ENCODE assay signal across 15 mouse cellular contexts in genomic region chr3:85991802-85992156, GRCm38 (mm10). TPM values are rescaled to one million over a fixed set of nuclear protein-coding genes. Genes with fewer than 3 reads are reported as not detected.
DNase-seq lines count a peak whose midpoint lies in the region; ATAC-seq and TF ChIP-seq lines count a peak whose summit lies in the region.
"Had no signal": no experiment of that assay in that cellular context is flagged by ENCODE, and none has a peak within 500 bp of the region (broad histone marks: within the 10 kb centered on the region; RNA-seq: fewer than 3 reads in every experiment).

No protein-coding gene starts in this region.

- peak overlapping the region; percentile 23 for H3K9ac ChIP-seq in MEL (ENCODE audit: control insufficient read depth, low read depth, low read length, poor library complexity, severe bottlenecking)
- H3K9ac ChIP-seq in intestine, embryonic 14.5 days (ENCODE audit: low read length): no peak overlapping the region
- H3K9ac ChIP-seq: heart, embryonic 15.5 days; hindbrain, embryonic 15.5 days; limb, embryonic 13.5 days had no signal

- peak; percentile 53; the same call in 1 of the 2 replicates for ATAC-seq in intestine, embryonic 14.5 days (replicated peaks; ENCODE audit: low FRiP score, low TSS enrichment, low read depth)
- peak; percentile 73 for ATAC-seq in megakaryocyte progenitor cell, adult 5-6 weeks (replicated peaks; ENCODE audit: poor library complexity)

- intact Hi-C loops in gastrocnemius, postnatal 14 days (cut with DNase I; ENCODE audit: low total_unique reads): no loop called here

- no peak overlapping the region for H3K4me2 ChIP-seq in intestine, embryonic 14.5 days (ENCODE audit: low read length)
- H3K4me2 ChIP-seq: heart, embryonic 15.5 days; hindbrain, embryonic 15.5 days; limb, embryonic 13.5 days had no signal

- H3K4me1 ChIP-seq in MEL (ENCODE audit: control insufficient read depth in 1 of 2, insufficient read depth in 2 of 2, low read length in 2 of 2): peaks cover 3 to 16% of the 10 kb centered on the region in 2 experiments
- peaks cover 5% of the 10 kb centered on the region; the same call in 1 of the 2 replicates for H3K4me1 ChIP-seq in intestine, embryonic 14.5 days (replicated peaks; ENCODE audit: control insufficient read depth, insufficient read depth, low read length)
- H3K4me1 ChIP-seq: limb, embryonic 13.5 days had no signal

- peak overlapping the region; percentile 2 to 34 for H3K4me3 ChIP-seq in MEL (ENCODE audit: control insufficient read depth in 1 of 2, insufficient read depth in 1 of 2, low read depth in 2 of 2, low read length in 2 of 2)
- H3K4me3 ChIP-seq in intestine, embryonic 14.5 days (ENCODE audit: low read depth, low read length): no peak overlapping the region
- H3K4me3 ChIP-seq: heart, embryonic 15.5 days; hindbrain, embryonic 15.5 days; limb, embryonic 13.5 days; megakaryocyte, embryonic 14.5 days had no signal

- H3K27me3 ChIP-seq in MEL (ENCODE audit: control insufficient read depth in 1 of 2, insufficient read depth in 2 of 2, low read length in 2 of 2): no peaks in the 10 kb centered on the region
- H3K27me3 ChIP-seq in intestine, embryonic 14.5 days (replicated peaks; ENCODE audit: control insufficient read depth, insufficient read depth, low read length): no peaks in the 10 kb centered on the region
- H3K27me3 ChIP-seq: heart, embryonic 15.5 days; hindbrain, embryonic 15.5 days; limb, embryonic 13.5 days; megakaryocyte, embryonic 14.5 days had no signal

- TF ChIP-seq CTCF in MEL (IDR thresholded peaks at IDR 0.05 in 2 of 3, conservative IDR thresholded peaks at IDR 0.05 in 1 of 3; ENCODE audit: control insufficient read depth in 1 of 3, insufficient read depth in 1 of 3, low read depth in 2 of 3, low read length in 3 of 3, poor library complexity in 1 of 3, severe bottlenecking in 1 of 3): no peak

- no peak for TF ChIP-seq RAD21 in MEL (IDR thresholded peaks at IDR 0.05; ENCODE audit: low read depth, low read length)

- H3K27ac ChIP-seq in MEL (ENCODE audit: control insufficient read depth, low read depth, low read length): peak overlapping the region; percentile 26
- no peak overlapping the region for H3K27ac ChIP-seq in intestine, embryonic 14.5 days (ENCODE audit: low read depth)
- H3K27ac ChIP-seq: heart, embryonic 15.5 days; hindbrain, embryonic 15.5 days; limb, embryonic 13.5 days had no signal

- no peak for TF ChIP-seq EP300 in MEL (IDR thresholded peaks at IDR 0.05; ENCODE audit: low read depth in 1 of 2, low read length in 2 of 2)

- H3K9me3 ChIP-seq in MEL (replicated peaks; ENCODE audit: insufficient read depth, low read length): no peaks in the 10 kb centered on the region
- no peaks in the 10 kb centered on the region for H3K9me3 ChIP-seq in intestine, embryonic 14.5 days (ENCODE audit: control insufficient read depth, low read length)
- H3K9me3 ChIP-seq: heart, embryonic 15.5 days; hindbrain, embryonic 15.5 days; limb, embryonic 13.5 days; megakaryocyte, embryonic 14.5 days had no signal

- peaks cover 0 to 12% of the 10 kb centered on the region in 2 experiments; a peak in 2 of 4 replicates for H3K36me3 ChIP-seq in MEL (ENCODE audit: control insufficient read depth in 1 of 2, insufficient read depth in 2 of 2, low read length in 2 of 2)
- H3K36me3 ChIP-seq in intestine, embryonic 14.5 days (ENCODE audit: control insufficient read depth, insufficient read depth, low read length): no peaks in the 10 kb centered on the region
- H3K36me3 ChIP-seq: heart, embryonic 15.5 days; hindbrain, embryonic 15.5 days had no signal

- no peak for TF ChIP-seq POLR2A in MEL (IDR thresholded peaks at IDR 0.05; ENCODE audit: control insufficient read depth in 1 of 2, insufficient read depth in 1 of 2, low read depth in 1 of 2, low read length in 2 of 2, poor library complexity in 1 of 2)

- WGBS in intestine, embryonic 14.5 days: 56% methylated on average over 5 of the region's 5 CpGs

- H3K79me2 ChIP-seq in MEL (ENCODE audit: control insufficient read depth, insufficient read depth, low read length, poor library complexity): no peaks in the 10 kb centered on the region

- peak; percentile 4 for DNase-seq in gastrocnemius, adult 18-20 months (ENCODE audit: low spot score)
- no peak for DNase-seq in gastrocnemius, postnatal 14 days
- DNase-seq in MEL (ENCODE audit: low read depth, low spot score): no peak
- DNase-seq in intestine, embryonic 14.5 days (ENCODE audit: low spot score): no peak
- no peak for DNase-seq in spleen, adult 12 weeks (ENCODE audit: low spot score)
- DNase-seq in B cell, adult 2 months: no peak
- DNase-seq in spleen, postnatal 4 days (ENCODE audit: low spot score in 2 of 2): no peak
- DNase-seq: cerebellum, postnatal 25 days had no signal

TF ChIP-seq in MEL, 35 proteins besides CTCF, POLR2A, EP300 and RAD21:
- peak; percentile 46; the same call in 1 of the 2 replicates for TF ChIP-seq USF1 (IDR thresholded peaks at IDR 0.05; ENCODE audit: low read depth, low read length)
- 0 out of 2 replicates have a peak, but pooled peaks have one; percentile 7 for TF ChIP-seq GATA1 (IDR thresholded peaks at IDR 0.05; ENCODE audit: low read depth, low read length)
- no peak for TF ChIP-seq NRF1 (IDR thresholded peaks at IDR 0.05; ENCODE audit: insufficient read depth, low read depth, low read length, poor library complexity, severe bottlenecking)

RNA-seq across cellular contexts. Expression of gene Prss48, which starts 10.5 kb away (rescaled TPM):
- total RNA-seq in gastrocnemius, adult 18-20 months (2021): not detected
- not detected for total RNA-seq in gastrocnemius, postnatal 14 days (2021)
- total RNA-seq in MEL (2012; rRNA removed): not detected in 2 replicates
- not detected for polyA plus RNA-seq in MEL (2012; ENCODE audit: insufficient read depth in 1 of 2, insufficient read length in 2 of 2, low read depth in 1 of 2, low replicate concordance in 2 of 2, missing spikeins in 1 of 2)
- polyA plus RNA-seq in intestine, embryonic 14.5 days (2014; fragmentation: Nextera tagmentation; extraction: Ambion mirVana): 0.44 and 0.58 TPM in 2 replicates
- not detected in 2 replicates for total RNA-seq in megakaryocyte progenitor cell, adult 5-6 weeks (2015)
- not detected in 2 replicates for total RNA-seq in megakaryocyte progenitor cell, adult 5-6 weeks (2017)
- total RNA-seq: layer of hippocampus, postnatal 10 days had no signal
- polyA plus RNA-seq: heart, embryonic 15.5 days; hindbrain, embryonic 15.5 days; limb, embryonic 13.5 days; urinary bladder, adult 2 months had no signal

RNA-seq across cellular contexts. Expression of gene Sh3d19, which starts 20.9 kb away (rescaled TPM):
- 1 to 10 TPM; 8.0 to 9.2 TPM for total RNA-seq in gastrocnemius, adult 18-20 months (2021)
- 10 to 100 TPM; 23.1 to 23.2 TPM for total RNA-seq in gastrocnemius, postnatal 14 days (2021)
- 2.2 and 4.0 TPM in 2 replicates for total RNA-seq in MEL (2012; rRNA removed)
- polyA plus RNA-seq in MEL (2012; ENCODE audit: insufficient read depth in 1 of 2, insufficient read length in 2 of 2, low read depth in 1 of 2, low replicate concordance in 2 of 2, missing spikeins in 1 of 2): 1 to 10 TPM in 1 of 2 experiments, not detected in 1; 4.8 TPM
- 47.3 and 55.4 TPM in 2 replicates for polyA plus RNA-seq in intestine, embryonic 14.5 days (2014; fragmentation: Nextera tagmentation; extraction: Ambion mirVana)
- total RNA-seq in megakaryocyte progenitor cell, adult 5-6 weeks (2015): 3.3 and 3.6 TPM in 2 replicates
- 6.8 and 10.0 TPM in 2 replicates for total RNA-seq in megakaryocyte progenitor cell, adult 5-6 weeks (2017)
